Mouse (Mus musculus) gastrocnemius, adult 2 months (tissue): ENCODE results near the gene Mpv17l2. TPM values are rescaled to one million over a fixed set of nuclear protein-coding genes. Genes with fewer than 3 reads are reported as not detected.
A peak's percentile ranks its signal among the peaks of the same experiment; 100 is the strongest.

ENCODE experiments used
- DNase-seq: peaks from one replicate; pipeline ENCODE4 v3.0.0; 2022
- H3K27ac ChIP-seq: fragments of 200-600 bp; 2 replicates; pipeline ENCODE4 v1.8.1; 2022; ENCODE audit warnings: mild to moderate bottlenecking
- H3K4me3 ChIP-seq: fragments of 200-600 bp; 2 replicates; pipeline ENCODE4 v1.8.1; 2022; ENCODE audit warnings: mild to moderate bottlenecking, moderate library complexity
- CTCF ChIP-seq: fragments of 200-600 bp; IDR thresholded peaks from 2 replicates; pipeline ENCODE4 v1.8.1; 2022; ENCODE audit warnings: antibody characterized with exemption, mild to moderate bottlenecking, moderate library complexity
- intact Hi-C: fragments of 180-260 bp; cut with DNase I; formaldehyde crosslinking; loops from one replicate; pipeline ENCODE4 v1.15.1; 2025
- total RNA-seq, 2 experiments: library from RNA; stranded (reverse); gene quantifications; 2 replicates each; pipeline ENCODE4 v1.2.3; 2021

Gene Mpv17l2
- total RNA-seq, 2 experiments from 2014 or later, result 21.0 to 22.8 TPM

DNA sequence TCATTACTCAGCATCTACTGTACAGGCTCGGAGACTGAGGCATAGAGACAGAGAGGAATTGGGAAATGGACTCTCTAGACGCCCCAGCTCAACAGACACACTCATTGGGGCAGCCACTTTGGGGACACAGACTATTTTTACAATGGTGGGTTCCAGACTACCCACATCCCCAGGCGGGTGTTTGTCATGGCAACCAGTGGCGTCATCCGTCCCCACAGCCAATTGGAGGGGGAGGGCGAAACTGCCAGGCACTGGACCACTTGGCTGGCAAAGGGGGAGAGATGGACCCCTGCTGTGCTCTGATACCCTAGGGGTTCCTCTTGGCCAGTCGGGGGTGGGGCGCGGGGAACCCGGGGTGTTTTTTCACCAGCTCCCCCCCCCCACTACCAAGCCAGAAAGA lies 39.9 kb upstream of the Mpv17l2 start:
- intact Hi-C loops, result loop anchor here (10.0 kb wide), 1 partner anchor 54 kb away; no protein-coding TSS in a partner anchor
- no peak for DNase-seq

DNA sequence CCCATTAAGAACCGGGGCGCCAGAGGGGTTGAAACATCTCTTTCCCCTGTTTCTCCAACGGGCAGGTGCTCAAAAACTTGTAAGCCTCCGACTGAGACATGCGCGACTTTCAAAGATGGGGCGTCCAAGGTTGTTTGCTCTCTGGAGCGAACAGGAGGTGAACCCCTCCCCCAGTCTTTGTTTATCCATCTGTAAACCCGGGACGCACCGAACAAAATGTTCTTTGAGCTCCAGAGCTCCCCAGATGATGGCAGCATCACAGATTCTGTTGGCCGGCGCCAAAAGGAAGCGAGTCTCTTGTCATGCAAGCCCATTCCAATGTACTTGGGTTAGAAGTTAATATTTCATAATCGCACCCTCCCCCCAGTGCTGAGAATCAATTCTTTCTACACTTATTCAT lies 37.5 kb upstream of the Mpv17l2 start:
- Histone ChIP-seq H3K4me3 (peak overlapping the region; percentile 82), H3K27ac (peak overlapping the region; percentile 84)
- TF ChIP-seq CTCF, result no peak
- intact Hi-C loops, result no loop called here
- DNase-seq, result peak; percentile 69

More for the DNA sequence above, 39.9 kb upstream of the Mpv17l2 start:
- no peak for TF ChIP-seq CTCF
- Histone ChIP-seq H3K27ac (no peak overlapping the region), H3K4me3 (no peak overlapping the region)

DNA sequence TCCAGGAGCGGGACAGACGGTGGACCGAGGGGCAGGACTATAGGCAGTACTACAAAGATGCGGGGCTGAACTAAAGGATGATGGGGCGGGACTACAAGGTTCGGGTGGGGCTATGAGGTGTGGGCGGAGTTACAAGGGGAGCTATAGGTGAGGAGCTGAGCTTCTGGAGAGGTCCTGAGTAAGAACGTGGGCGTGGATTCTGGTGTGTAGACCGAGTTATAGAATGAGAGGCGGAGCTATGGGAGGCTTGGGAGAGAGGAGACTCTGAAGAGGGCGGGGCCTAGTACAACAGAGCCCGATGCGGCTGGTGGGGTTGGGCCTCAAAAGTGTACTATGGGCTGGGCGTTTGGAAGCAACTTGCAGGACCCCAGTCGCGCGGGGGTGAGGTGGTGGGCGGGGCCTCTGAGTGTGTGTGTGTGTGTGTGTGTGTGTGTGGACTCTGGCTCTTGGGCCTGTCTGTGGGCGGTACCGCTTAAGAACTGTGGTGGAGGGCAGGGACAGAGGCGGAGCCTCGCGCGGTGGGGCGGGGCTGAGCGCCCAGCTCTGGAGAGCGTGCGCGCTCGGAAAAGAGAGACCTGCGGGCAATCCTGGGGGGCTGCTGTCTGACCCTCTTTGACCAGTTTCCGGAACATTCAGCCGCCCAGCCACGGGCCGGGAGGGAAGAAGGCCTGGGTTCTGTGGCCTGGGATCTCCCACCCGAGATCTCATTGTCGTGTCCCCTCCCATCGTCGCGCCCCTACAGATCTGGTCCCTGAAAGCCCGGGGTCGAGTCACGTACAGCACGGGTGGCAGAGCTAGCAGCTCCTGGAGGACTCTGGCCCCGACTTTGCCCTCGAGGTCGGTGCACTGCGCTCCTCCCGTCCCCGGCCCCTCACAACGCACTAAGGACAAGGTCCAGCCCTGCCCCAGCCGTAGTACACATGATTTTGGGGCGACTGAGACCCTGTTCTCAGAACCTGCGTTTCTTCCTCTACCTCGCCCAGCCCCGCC lies 36.6 kb upstream of the Mpv17l2 start:
- H3K4me3 ChIP-seq, result peak overlapping the region; percentile 82
- no peak for TF ChIP-seq CTCF
- intact Hi-C loops, result no loop called here
- DNase-seq, result peak; percentile 92
- peak overlapping the region; percentile 84 for H3K27ac ChIP-seq

DNA sequence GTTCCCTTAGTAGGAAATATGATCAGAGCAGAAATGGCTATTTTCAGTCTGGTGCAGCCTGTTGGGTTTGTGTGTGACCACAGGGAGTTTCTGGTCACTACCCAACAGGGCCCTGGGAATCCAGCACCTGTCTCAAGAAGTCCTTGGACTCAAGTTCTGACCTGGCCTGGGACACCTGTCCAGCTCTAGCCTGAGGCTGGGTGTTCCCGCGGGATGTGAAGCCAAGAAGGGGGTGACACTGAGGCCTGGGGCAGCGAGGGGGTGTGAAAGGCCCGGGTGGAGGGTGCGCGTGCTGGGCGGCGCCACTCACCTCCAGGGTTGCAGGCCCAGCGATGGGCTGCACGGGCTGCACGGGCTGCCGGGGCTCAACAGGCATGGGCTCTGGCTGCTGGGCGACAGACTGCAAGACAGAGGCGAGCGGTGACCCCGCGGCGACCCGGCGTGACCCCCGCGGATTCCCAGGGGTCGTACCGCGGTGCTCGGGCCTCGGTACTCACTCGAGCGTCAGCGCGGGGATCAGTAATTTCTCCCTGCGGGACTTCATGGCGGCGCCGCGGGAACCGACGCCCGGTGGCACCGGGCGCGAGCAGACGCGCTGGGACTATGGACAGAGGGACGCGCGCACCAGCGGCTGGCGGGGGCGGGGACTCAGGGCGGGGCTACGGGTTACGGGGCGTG lies 35.8 kb upstream of the Mpv17l2 start:
- peak; percentile 90 for DNase-seq
- Histone ChIP-seq H3K27ac (peak overlapping the region; percentile 84), H3K4me3 (peak overlapping the region; percentile 82)
- TF ChIP-seq CTCF, result no peak
- intact Hi-C loops, result no loop called here

DNA sequence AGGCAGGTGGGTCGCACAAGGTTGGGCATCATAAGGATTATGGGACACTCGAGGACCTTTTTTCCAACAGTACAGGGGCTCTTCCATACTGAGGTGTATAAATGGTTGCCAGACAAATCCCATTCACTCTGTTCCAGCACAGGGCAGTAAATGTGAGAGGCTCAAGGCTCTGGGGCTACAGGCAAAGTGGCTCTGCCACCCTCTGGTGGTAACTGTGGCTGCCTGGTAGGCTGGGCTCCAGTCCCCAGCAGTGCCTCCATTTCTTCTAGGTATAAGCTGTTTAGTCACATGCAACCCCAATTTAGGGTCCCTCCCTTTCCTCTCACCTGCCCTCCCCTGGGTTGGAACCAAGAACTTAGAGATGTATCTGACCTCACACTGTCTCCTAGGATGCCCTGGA lies 34.6 kb upstream of the Mpv17l2 start:
- no peak for DNase-seq
- TF ChIP-seq CTCF, result peak; percentile 9; the same call in 1 of the 2 replicates
- H3K4me3 ChIP-seq, result no peak overlapping the region
- no peak overlapping the region for H3K27ac ChIP-seq
- intact Hi-C loops, result no loop called here

DNA sequence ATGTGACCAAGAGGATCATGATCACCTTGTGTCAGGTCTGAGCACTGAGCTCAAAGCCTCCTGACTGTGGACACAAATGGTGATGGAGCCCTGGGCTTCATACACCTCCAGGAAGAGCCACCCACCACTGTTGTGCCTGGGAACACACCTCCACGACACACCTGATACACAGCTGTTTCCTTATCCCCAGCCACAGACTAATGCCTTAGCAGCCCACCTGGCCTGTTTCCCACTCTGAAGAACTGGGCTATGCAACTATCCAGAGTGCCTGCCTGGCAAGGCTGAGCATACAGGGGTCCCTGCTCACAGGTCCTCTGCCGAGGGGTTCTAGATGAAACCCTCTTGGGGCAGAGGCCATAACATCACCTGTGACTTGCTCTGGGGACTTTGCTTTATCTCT lies 33.5 kb upstream of the Mpv17l2 start:
- intact Hi-C loops, result no loop called here
- Histone ChIP-seq H3K27ac (no peak overlapping the region), H3K4me3 (no peak overlapping the region)
- no peak for DNase-seq
- no peak for TF ChIP-seq CTCF

- Histone ChIP-seq H3K4me3 (peak overlapping the region; percentile 83), H3K27ac (peak overlapping the region; percentile 59)
- no peak for TF ChIP-seq CTCF
- intact Hi-C loops, result no loop called here
- no peak for DNase-seq
These were observed 32.0 kb upstream of the Mpv17l2 start for GRCm38 (mm10) chr8:70792700-70793099.

DNA sequence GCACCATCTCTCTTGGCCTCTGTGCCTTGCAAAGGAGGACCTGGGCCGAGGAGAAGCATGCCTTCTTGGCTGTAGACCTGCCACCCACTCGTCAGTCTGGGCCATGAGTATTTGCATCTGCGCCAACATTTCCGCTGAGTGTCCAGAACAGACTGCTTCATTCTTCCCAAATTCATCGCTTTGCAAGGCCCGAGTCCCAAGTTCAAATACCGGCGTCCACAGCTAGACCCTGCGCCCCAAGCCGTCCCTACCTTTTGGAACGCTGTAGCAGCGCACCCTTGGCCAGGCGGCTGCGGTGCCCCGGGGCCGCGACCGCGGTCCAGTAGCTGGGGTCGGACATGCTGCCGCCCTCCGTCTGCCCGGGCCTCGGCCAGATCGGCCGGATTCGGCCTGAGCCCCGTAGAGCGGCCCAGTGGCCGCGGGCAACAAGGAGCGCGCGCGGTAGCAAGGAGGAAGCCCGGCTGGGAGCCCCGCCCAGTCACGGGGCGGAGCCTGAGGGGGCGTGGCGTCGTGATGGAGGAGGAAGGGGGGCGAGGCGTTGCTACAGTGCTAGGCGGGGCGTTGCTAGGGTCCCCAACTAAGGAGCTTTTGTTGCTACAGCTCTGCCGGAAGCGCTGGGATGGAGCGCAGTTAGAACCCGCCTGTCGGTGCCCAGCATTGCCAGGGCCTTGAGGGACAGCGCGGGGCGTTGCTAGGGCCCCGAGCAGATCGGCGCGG lies 31.4 kb upstream of the Mpv17l2 start:
- peak overlapping the region; percentile 86 for H3K27ac ChIP-seq
- DNase-seq, result peak; percentile 97
- intact Hi-C loops, result no loop called here
- TF ChIP-seq CTCF, result no peak
- peak overlapping the region; percentile 83 for H3K4me3 ChIP-seq

DNA sequence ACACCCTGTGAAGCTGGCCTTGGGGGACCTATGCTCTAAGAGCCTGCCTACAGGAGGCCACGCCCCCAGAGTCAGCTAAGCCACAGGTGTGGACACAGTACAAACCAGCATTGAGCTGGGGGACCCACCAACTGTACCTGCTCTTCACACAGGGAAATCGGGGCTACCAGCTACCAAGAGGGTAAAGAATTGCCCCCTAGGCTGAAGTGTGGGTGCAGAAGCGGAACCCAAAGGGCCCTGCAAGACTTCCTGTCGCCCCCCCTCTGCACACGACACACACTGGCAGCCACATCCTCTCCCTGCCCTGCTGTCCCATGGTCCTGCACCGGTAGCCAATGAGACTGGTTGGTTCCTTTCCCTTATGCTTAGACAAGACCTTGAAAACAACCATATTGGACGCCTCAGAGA lies 30.6 kb upstream of the Mpv17l2 start:
- intact Hi-C loops, result no loop called here
- no peak for TF ChIP-seq CTCF
- Histone ChIP-seq H3K27ac (0 out of 2 replicates have a peak overlapping the region, but pooled peaks have one; percentile 86), H3K4me3 (peak overlapping the region; percentile 83)
- no peak for DNase-seq

GRCm38 (mm10) chr8:70790846-70791245 lies 30.1 kb upstream of the Mpv17l2 start:
- no peak for TF ChIP-seq CTCF
- intact Hi-C loops, result no loop called here
- H3K4me3 ChIP-seq, result peak overlapping the region; percentile 83
- DNase-seq, result no peak
- H3K27ac ChIP-seq, result no peak overlapping the region

- H3K4me3 ChIP-seq, result peak overlapping the region; percentile 5; the same call in 1 of the 2 replicates
- DNase-seq, result no peak
- intact Hi-C loops, result no loop called here
- H3K27ac ChIP-seq, result no peak overlapping the region
- no peak for TF ChIP-seq CTCF
These were observed 28.3 kb upstream of the Mpv17l2 start for GRCm38 (mm10) chr8:70789046-70789445.

DNA sequence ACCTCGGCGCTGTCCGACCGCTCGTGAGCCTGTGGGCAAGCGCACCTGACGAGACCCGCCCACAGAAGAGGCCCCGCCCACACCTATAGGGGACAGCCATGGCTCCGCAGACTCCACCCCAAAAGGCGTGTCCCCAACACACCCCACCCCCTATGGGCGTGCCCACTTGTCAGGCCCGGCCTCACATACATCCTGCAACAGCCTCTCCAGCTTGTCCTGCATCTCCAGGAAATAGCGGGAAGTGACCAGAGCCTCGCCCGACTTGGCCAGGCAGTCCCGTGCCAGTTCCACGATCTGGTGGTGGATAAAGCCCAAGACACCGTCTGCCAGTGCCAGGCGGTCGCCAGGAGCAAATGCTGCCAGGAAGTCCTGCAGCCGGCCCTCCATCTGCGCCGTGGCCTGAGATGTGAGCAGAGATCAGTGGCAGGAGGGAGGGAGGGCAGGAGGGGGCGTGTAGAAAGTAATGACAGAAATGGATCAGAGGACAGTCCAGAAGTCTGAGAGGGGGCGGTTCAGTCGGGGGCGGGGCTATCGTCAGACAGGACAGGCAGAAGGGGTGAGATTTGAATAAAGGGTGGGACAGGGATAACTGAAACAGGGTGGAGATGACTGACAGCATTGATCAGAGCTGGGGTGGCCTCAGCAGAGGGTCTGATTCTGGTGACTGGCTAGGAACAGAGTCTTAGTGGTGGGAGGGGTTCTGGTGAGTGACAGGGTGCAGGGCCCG lies 27.4 kb upstream of the Mpv17l2 start:
- DNase-seq, result no peak
- no peak for TF ChIP-seq CTCF
- intact Hi-C loops, result no loop called here
- Histone ChIP-seq H3K4me3 (no peak overlapping the region), H3K27ac (no peak overlapping the region)
